Mouse (Mus musculus) forebrain, embryonic 13.5 days (tissue): Measurements from ENCODE around the gene Blnk. TPM values are rescaled to one million over a fixed set of nuclear protein-coding genes. Genes with fewer than 3 reads are reported as not detected.

Experiments used
- ATAC-seq: fragments of 200-750 bp; cut with Nextera tagmentation; 2 replicates; pipeline ENCODE4 v1.8.0; 2017
- H3K27ac ChIP-seq: fragments of 300-500 bp; sonication (generic); 2 replicates; pipeline ENCODE4 v1.5.1; 2015; ENCODE audit warnings: inconsistent platforms, mild to moderate bottlenecking, moderate library complexity
- H3K27me3 ChIP-seq: fragments of 300-500 bp; sonication (generic); 2 replicates; pipeline ENCODE4 v1.6.1; 2015; ENCODE audit warnings: mild to moderate bottlenecking, inconsistent platforms
- H3K36me3 ChIP-seq: fragments of 300-500 bp; sonication (generic); 2 replicates; pipeline ENCODE4 v1.6.1; 2015; ENCODE audit warnings: mild to moderate bottlenecking, inconsistent platforms; ENCODE audit not compliant: poor library complexity, severe bottlenecking
- H3K4me1 ChIP-seq: fragments of 300-500 bp; sonication (generic); 2 replicates; pipeline ENCODE4 v1.6.1; 2015; ENCODE audit warnings: inconsistent platforms
- H3K4me2 ChIP-seq: fragments of 300-500 bp; sonication (generic); 2 replicates; pipeline ENCODE4 v1.6.1; 2015; ENCODE audit warnings: inconsistent platforms, mild to moderate bottlenecking, moderate library complexity
- H3K4me3 ChIP-seq: fragments of 300-500 bp; sonication (generic); 2 replicates; pipeline ENCODE4 v1.5.1; 2015; ENCODE audit warnings: mild to moderate bottlenecking, inconsistent platforms
- H3K9ac ChIP-seq: fragments of 300-500 bp; sonication (generic); 2 replicates; pipeline ENCODE4 v1.6.1; 2015; ENCODE audit warnings: mild to moderate bottlenecking, inconsistent platforms
- H3K9me3 ChIP-seq: fragments of 300-500 bp; sonication (generic); replicated peaks from 2 replicates; pipeline ENCODE4 v1.6.1; 2016; ENCODE audit warnings: inconsistent platforms
- WGBS: fragments of 180-500 bp; shearing (Covaris S2); methylation state at CpG from one replicate; pipeline ENCODE4 v1.1.7; 2015; 5-methylcytosine and 5-hydroxymethylcytosine counted together
- polyA plus RNA-seq: library from polyadenylated mRNA; unstranded; fragments of >200 nt; fragmentation: Nextera tagmentation; extraction: Ambion mirVana; gene quantifications from 2 replicates; pipeline ENCODE4 v1.2.1, GENCODE M21; 2015

Gene Blnk
- polyA plus RNA-seq, 1 experiment from 2014 or later: 0.22 TPM

GRCm38 (mm10) chr19:40980671-40981070 is 13.7 kb downstream of the Blnk start:
- H3K27ac ChIP-seq: no peak overlapping the region
- no peaks in the 10 kb centered on the region for H3K9me3 ChIP-seq
- no peak overlapping the region for H3K4me3 ChIP-seq
- H3K4me2 ChIP-seq: no peak overlapping the region
- no peaks in the 10 kb centered on the region for H3K36me3 ChIP-seq
- H3K27me3 ChIP-seq: no peaks in the 10 kb centered on the region
- no peaks in the 10 kb centered on the region for H3K4me1 ChIP-seq
- ATAC-seq: no peak
- WGBS: 83% methylated on average over 5 of the region's 5 CpGs
- no peak overlapping the region for H3K9ac ChIP-seq

DNA sequence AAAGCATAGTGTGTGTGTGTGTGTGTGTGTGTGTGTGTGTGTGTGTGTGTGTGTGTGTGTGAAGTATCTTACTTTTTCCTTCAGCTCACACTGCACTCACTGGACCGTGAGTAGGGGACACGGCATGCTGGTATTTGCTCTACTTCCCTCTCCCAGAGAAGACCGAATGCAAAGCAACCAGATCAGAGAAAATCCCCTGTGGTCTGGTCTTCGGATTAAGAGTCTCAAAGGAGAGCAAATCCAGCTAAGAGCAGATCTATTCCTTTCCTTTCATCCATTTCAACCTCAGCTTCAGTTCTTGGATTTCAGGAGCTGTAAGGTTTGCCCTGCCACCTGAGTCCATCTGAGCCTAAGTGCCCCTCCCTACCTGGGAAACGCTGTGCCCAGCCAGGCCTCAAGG is 16.3 kb downstream of the Blnk start:
- no peaks in the 10 kb centered on the region for H3K9me3 ChIP-seq
- no peaks in the 10 kb centered on the region for H3K4me1 ChIP-seq
- no peaks in the 10 kb centered on the region for H3K27me3 ChIP-seq
- no peak overlapping the region for H3K4me2 ChIP-seq
- H3K4me3 ChIP-seq: no peak overlapping the region
- 19% methylated on average over 4 of the region's 5 CpGs for WGBS
- H3K36me3 ChIP-seq: no peaks in the 10 kb centered on the region
- H3K9ac ChIP-seq: no peak overlapping the region
- ATAC-seq: no peak
- H3K27ac ChIP-seq: no peak overlapping the region

GRCm38 (mm10) chr19:40976946-40977917 is 17.1 kb downstream of the Blnk start:
- no peaks in the 10 kb centered on the region for H3K4me1 ChIP-seq
- no peak overlapping the region for H3K4me3 ChIP-seq
- H3K27ac ChIP-seq: no peak overlapping the region
- H3K36me3 ChIP-seq: no peaks in the 10 kb centered on the region
- no peaks in the 10 kb centered on the region for H3K27me3 ChIP-seq
- no peak overlapping the region for H3K9ac ChIP-seq
- 86% methylated on average over 11 of the region's 11 CpGs for WGBS
- no peak for ATAC-seq
- no peak overlapping the region for H3K4me2 ChIP-seq
- H3K9me3 ChIP-seq: no peaks in the 10 kb centered on the region

DNA sequence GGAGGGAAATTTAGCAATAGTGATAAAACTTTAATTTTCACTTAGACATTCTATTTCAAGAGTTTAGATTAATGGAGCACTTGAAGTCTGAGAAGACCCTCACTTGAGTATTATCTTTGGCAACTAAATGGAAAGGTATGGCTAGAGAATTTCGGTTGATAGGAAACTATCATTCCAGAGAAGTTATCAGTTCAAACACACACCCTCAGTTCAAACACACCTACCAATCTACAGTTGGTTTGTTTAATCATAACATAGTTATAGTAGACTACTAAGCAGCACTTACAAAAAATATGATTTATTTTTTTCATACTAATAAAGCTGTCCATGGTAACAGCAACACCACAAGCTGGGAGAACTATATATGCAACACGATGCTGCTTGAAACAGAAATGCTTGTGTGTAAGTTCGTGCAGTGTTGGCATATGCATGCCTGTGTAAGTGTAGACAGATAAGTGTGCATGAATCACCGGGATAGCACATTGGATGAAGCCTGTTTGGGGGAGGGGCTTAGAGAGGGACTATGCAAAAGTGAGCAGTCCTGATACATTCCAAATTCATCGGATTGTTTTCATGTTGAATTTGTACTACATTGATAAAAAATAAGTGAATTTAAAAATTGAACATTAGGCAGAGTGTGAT is 22.9 kb downstream of the Blnk start:
- no peak overlapping the region for H3K4me3 ChIP-seq
- H3K27me3 ChIP-seq: no peaks in the 10 kb centered on the region
- H3K36me3 ChIP-seq: no peaks in the 10 kb centered on the region
- H3K9ac ChIP-seq: no peak overlapping the region
- no peak for ATAC-seq
- H3K9me3 ChIP-seq: no peaks in the 10 kb centered on the region
- H3K4me1 ChIP-seq: no peaks in the 10 kb centered on the region
- WGBS: 90% methylated on average over 5 of the region's 5 CpGs
- H3K4me2 ChIP-seq: no peak overlapping the region
- no peak overlapping the region for H3K27ac ChIP-seq

GRCm38 (mm10) chr19:40970775-40971174 is 23.6 kb downstream of the Blnk start:
- no peak for ATAC-seq
- Histone ChIP-seq H3K9me3 (no peaks in the 10 kb centered on the region), H3K4me1 (no peaks in the 10 kb centered on the region), H3K27me3 (no peaks in the 10 kb centered on the region), H3K36me3 (no peaks in the 10 kb centered on the region), H3K9ac (no peak overlapping the region), H3K4me2 (no peak overlapping the region), H3K27ac (no peak overlapping the region), H3K4me3 (no peak overlapping the region)
- 87% methylated on average over 7 of the region's 7 CpGs for WGBS

DNA sequence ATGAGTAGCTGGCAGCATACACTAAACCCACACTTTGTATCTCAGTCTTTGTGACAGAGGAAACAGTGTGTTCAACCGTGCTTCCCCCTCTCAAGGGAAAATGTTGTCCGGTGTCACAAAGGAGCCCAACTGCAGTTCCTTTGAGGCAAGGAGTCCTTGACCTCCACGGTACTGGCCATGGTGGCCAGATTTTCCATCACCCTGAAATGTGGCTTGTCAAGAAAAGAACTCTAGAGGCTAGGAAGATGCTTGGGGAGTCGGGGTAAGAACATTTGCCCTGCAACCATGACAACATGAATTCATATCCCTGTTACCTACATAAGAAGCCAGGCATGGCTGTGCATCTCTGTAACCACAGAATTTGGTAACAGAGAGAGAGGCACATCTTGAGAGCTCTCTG is 24.0 kb downstream of the Blnk start:
- WGBS: 79% methylated on average over 4 of the region's 4 CpGs
- no peaks in the 10 kb centered on the region for H3K27me3 ChIP-seq
- no peak overlapping the region for H3K4me3 ChIP-seq
- H3K4me2 ChIP-seq: no peak overlapping the region
- H3K4me1 ChIP-seq: no peaks in the 10 kb centered on the region
- no peak overlapping the region for H3K9ac ChIP-seq
- H3K27ac ChIP-seq: no peak overlapping the region
- H3K36me3 ChIP-seq: no peaks in the 10 kb centered on the region
- no peaks in the 10 kb centered on the region for H3K9me3 ChIP-seq
- ATAC-seq: no peak

DNA sequence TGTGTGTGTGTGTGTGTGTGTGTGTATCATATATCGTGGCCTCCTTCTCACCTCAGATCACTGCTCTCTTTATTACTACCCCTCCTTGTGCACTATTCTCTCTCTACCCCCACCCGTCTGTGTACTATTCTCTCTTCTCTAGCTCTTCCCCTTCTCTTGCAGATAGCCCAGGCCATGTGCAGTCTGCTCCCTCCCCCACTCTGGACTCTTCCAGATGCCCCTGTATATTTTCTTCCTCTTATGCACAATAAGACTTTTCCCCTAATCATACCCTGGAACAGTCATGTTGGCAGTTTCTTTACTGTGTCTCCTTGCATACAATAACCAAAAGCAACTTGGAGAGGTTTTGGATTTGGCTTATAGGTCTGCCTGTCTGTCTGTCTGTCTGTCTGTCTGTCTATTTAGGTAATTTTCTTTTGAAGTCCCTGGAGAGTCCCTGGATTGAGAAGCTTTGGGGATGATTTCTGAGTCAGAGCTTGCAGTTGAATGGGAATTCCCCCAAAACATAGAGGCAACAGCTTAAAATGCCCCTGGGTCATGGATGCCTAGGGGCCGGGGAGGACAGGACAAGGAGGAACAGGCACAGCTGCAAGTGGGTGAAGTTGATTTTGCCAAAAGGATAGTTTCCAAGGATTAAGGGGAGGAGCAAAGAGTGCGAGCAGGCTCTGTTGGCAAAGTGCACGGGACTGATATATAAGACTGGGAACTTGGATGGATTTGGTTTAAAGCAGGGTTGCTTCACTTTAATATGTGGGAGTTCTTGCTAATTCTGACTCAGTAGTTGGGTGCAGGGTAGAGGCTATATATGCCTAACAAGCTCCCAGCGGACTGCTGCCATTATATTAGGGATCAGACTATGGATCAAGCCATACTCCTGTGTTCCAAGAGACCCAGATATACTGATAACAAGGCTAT is 29.1 kb downstream of the Blnk start:
- no peak for ATAC-seq
- H3K27ac ChIP-seq: no peak overlapping the region
- H3K9ac ChIP-seq: no peak overlapping the region
- H3K4me3 ChIP-seq: no peak overlapping the region
- H3K27me3 ChIP-seq: no peaks in the 10 kb centered on the region
- H3K4me1 ChIP-seq: no peaks in the 10 kb centered on the region
- H3K9me3 ChIP-seq: no peaks in the 10 kb centered on the region
- no peaks in the 10 kb centered on the region for H3K36me3 ChIP-seq
- 79% methylated on average over 6 of the region's 6 CpGs for WGBS
- no peak overlapping the region for H3K4me2 ChIP-seq

DNA sequence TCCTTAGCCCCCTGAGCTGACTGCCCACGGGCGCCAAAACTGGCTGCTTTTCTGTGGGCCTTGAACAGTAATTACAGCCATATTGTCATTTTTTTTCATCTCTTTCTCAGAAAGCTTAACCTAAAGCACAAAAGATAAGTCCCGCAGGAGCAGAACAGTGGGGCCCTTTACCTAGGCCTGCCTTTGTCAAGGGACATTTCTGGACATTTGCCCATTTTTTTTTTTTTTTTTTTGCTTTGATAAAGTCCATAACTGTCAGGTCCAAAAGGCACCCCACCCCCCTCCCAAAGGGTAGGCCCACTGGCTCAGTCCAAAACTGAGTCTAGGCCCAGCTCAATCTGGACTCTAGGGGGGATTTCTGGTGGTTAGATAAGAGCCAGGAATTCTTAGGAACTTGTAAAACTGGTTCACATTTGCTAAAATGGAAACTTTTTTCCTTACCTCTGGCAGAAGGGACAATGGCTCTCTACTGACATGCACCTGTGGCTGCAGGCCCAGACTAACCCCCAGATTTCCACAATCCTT is 29.9 kb downstream of the Blnk start:
- no peak overlapping the region for H3K27ac ChIP-seq
- no peaks in the 10 kb centered on the region for H3K4me1 ChIP-seq
- no peak for ATAC-seq
- no peaks in the 10 kb centered on the region for H3K9me3 ChIP-seq
- H3K4me3 ChIP-seq: no peak overlapping the region
- 38% methylated on average over 3 of the region's 3 CpGs for WGBS
- no peak overlapping the region for H3K4me2 ChIP-seq
- H3K36me3 ChIP-seq: no peaks in the 10 kb centered on the region
- no peak overlapping the region for H3K9ac ChIP-seq
- H3K27me3 ChIP-seq: no peaks in the 10 kb centered on the region

DNA sequence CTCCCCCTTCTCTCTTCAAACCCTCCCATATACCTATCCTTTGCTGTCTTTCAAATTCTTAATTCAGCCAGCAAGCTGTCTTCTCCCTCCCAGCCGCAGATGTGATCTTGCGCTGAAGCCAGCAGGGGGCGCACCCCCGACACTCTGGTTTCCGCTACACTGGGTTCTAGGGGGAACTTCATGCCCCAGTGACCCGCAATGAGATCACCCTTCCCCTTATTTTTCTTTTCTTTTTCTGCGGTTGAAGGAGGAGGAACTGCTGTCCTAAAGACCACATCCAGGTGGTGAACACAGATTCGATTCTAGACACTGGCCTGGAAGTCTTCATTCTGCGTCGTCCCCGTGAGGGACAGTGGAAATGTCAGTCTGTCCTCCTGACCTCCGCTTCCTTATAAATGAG is 31.3 kb downstream of the Blnk start:
- no peak overlapping the region for H3K27ac ChIP-seq
- no peak overlapping the region for H3K4me2 ChIP-seq
- no peaks in the 10 kb centered on the region for H3K36me3 ChIP-seq
- WGBS: 47% methylated on average over 12 of the region's 12 CpGs
- no peak overlapping the region for H3K9ac ChIP-seq
- no peak for ATAC-seq
- H3K4me1 ChIP-seq: no peaks in the 10 kb centered on the region
- H3K9me3 ChIP-seq: no peaks in the 10 kb centered on the region
- no peaks in the 10 kb centered on the region for H3K27me3 ChIP-seq
- no peak overlapping the region for H3K4me3 ChIP-seq

DNA sequence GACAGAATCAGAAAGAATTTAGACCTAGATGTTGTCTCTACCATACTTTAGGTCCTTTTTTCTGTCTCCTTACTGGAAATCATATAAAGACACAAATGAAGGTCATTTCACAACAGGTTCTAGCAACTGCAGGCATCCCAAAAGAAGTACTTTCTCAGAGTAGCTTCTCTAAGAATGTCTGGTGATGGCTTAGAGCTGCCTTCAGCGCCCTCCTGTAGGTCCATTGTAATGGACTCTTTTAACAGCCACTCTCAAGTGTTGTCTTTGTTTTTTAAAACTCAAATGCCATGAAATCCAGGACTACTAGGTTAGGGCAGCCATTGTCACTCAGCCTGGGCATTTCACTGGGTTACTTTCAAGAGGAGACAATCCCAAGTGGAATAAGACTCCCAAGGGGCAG is 35.4 kb downstream of the Blnk start:
- no peak for ATAC-seq
- H3K36me3 ChIP-seq: no peaks in the 10 kb centered on the region
- no peaks in the 10 kb centered on the region for H3K9me3 ChIP-seq
- WGBS: 5% methylated on average over 1 of the region's 1 CpGs
- H3K4me3 ChIP-seq: no peak overlapping the region
- H3K4me2 ChIP-seq: no peak overlapping the region
- no peak overlapping the region for H3K27ac ChIP-seq
- H3K9ac ChIP-seq: no peak overlapping the region
- H3K4me1 ChIP-seq: no peaks in the 10 kb centered on the region
- H3K27me3 ChIP-seq: no peaks in the 10 kb centered on the region

DNA sequence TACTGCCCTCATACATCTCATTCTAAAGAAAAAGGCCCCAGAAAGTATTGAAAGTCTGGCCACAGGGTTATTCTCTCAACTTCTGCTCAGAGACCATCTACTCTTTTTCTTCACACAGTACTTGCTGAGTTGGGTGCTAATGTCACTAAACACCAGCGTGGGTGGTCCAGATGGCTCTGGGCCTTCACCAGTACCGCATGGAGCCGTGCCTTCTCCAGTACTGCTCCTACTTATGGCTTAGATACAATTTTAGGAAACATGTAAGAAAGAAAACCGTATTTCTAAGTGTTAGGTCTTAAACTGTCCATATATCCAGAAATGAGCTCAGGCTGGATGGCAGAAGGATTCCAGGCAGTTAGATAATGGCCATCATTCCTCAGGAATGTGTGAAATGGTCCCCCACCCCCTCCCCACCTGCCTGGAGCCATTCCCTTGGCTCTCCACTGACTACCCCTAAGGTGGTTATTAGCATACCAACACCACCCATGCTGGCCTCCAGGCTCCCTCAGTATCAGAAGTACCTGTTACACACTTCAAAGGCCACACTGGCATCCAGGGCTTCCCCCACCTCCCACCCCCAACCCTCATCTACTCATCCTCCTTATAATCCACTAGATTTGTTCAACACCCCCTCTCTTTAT is 47.3 kb downstream of the Blnk start:
- Histone ChIP-seq H3K9ac (no peak overlapping the region), H3K27me3 (no peaks in the 10 kb centered on the region), H3K27ac (no peak overlapping the region), H3K36me3 (no peaks in the 10 kb centered on the region), H3K4me1 (no peaks in the 10 kb centered on the region), H3K4me2 (no peak overlapping the region), H3K4me3 (no peak overlapping the region), H3K9me3 (no peaks in the 10 kb centered on the region)
- no peak for ATAC-seq
- WGBS: 88% methylated on average over 4 of the region's 4 CpGs
